Comparison of ENCODE assay signal across 25 mouse cellular contexts in genomic region chr14:29134901-29135300, GRCm38 (mm10).
DNase-seq lines count a peak whose midpoint lies in the region; ATAC-seq and TF ChIP-seq lines count a peak whose summit lies in the region.
"Had no signal": no experiment of that assay in that cellular context is flagged by ENCODE, and none has a peak within 500 bp of the region (broad histone marks: within the 10 kb centered on the region; RNA-seq: fewer than 3 reads in every experiment).

No protein-coding gene starts in this region.

- no peak overlapping the region for H3K4me3 ChIP-seq in embryonic facial prominence, embryonic 13.5 days
- no peak overlapping the region for H3K4me3 ChIP-seq in embryonic facial prominence, embryonic 10.5 days
- H3K4me3 ChIP-seq in lung, postnatal 0 days (ENCODE audit: low read depth, low read length): no peak overlapping the region
- H3K4me3 ChIP-seq in limb, embryonic 10.5 days: no peak overlapping the region
- H3K4me3 ChIP-seq: embryonic facial prominence, embryonic 12.5 days; erythroblast, embryonic 14.5 days; forebrain, embryonic 12.5 days; forebrain, embryonic 15.5 days; heart, adult 2 months; heart, embryonic 10.5 days; heart, embryonic 13.5 days; hindbrain, embryonic 12.5 days; hindbrain, embryonic 15.5 days had no signal

- WGBS in embryonic facial prominence, embryonic 13.5 days: 36% methylated on average over 5 of the region's 5 CpGs
- WGBS in embryonic facial prominence, embryonic 10.5 days: 49% methylated on average over 5 of the region's 5 CpGs
- WGBS in lung, postnatal 0 days: 60% methylated on average over 5 of the region's 5 CpGs
- 37% methylated on average over 5 of the region's 5 CpGs for WGBS in limb, embryonic 10.5 days

- no peak for TF ChIP-seq EP300 in lung, postnatal 0 days (IDR thresholded peaks at IDR 0.05)

- H3K27ac ChIP-seq in embryonic facial prominence, embryonic 13.5 days: peak overlapping the region; percentile 30; the same call in 1 of the 2 replicates
- no peak overlapping the region for H3K27ac ChIP-seq in embryonic facial prominence, embryonic 10.5 days (replicated peaks)
- H3K27ac ChIP-seq in lung, postnatal 0 days (ENCODE audit: low read length): no peak overlapping the region
- peak overlapping the region; percentile 10; the same call in 1 of the 2 replicates for H3K27ac ChIP-seq in limb, embryonic 10.5 days
- H3K27ac ChIP-seq: embryonic facial prominence, embryonic 12.5 days; forebrain, embryonic 12.5 days; forebrain, embryonic 15.5 days; heart, adult 2 months; heart, embryonic 10.5 days; heart, embryonic 13.5 days; hindbrain, embryonic 12.5 days; hindbrain, embryonic 15.5 days had no signal

- ATAC-seq in embryonic facial prominence, embryonic 13.5 days (ENCODE audit: insufficient number of reproducible peaks, insufficient read depth, low FRiP score, low TSS enrichment, low read depth): no peak
- no peak for ATAC-seq in lung, postnatal 0 days
- no peak for ATAC-seq in erythroblast, adult 5-6 weeks (replicated peaks; ENCODE audit: low FRiP score, poor library complexity, severe bottlenecking)
- ATAC-seq: CD4-positive, CD25-positive, alpha-beta regulatory T cell, adult 4 months; forebrain, embryonic 15.5 days had no signal

- H3K27me3 ChIP-seq in embryonic facial prominence, embryonic 13.5 days: no peaks in the 10 kb centered on the region
- H3K27me3 ChIP-seq in embryonic facial prominence, embryonic 10.5 days (replicated peaks; ENCODE audit: low read depth, poor library complexity, severe bottlenecking): no peaks in the 10 kb centered on the region
- H3K27me3 ChIP-seq in lung, postnatal 0 days (replicated peaks; ENCODE audit: insufficient read depth, low read length): no peaks in the 10 kb centered on the region
- no peaks in the 10 kb centered on the region for H3K27me3 ChIP-seq in limb, embryonic 10.5 days (ENCODE audit: low read depth, poor library complexity, severe bottlenecking)
- H3K27me3 ChIP-seq: embryonic facial prominence, embryonic 12.5 days; forebrain, embryonic 12.5 days; forebrain, embryonic 15.5 days; heart, embryonic 13.5 days; hindbrain, embryonic 12.5 days; hindbrain, embryonic 15.5 days had no signal

- TF ChIP-seq CTCF in lung, postnatal 0 days (IDR thresholded peaks at IDR 0.05): no peak

- no peaks in the 10 kb centered on the region for H3K36me3 ChIP-seq in embryonic facial prominence, embryonic 13.5 days
- no peaks in the 10 kb centered on the region for H3K36me3 ChIP-seq in embryonic facial prominence, embryonic 10.5 days (replicated peaks)
- no peaks in the 10 kb centered on the region for H3K36me3 ChIP-seq in lung, postnatal 0 days (ENCODE audit: insufficient read depth, low read length)
- no peaks in the 10 kb centered on the region for H3K36me3 ChIP-seq in limb, embryonic 10.5 days
- H3K36me3 ChIP-seq: embryonic facial prominence, embryonic 12.5 days; forebrain, embryonic 12.5 days; forebrain, embryonic 15.5 days; heart, embryonic 10.5 days; heart, embryonic 13.5 days; hindbrain, embryonic 12.5 days; hindbrain, embryonic 15.5 days had no signal

- DNase-seq in embryonic facial prominence, embryonic 10.5 days (ENCODE audit: low spot score): no peak
- DNase-seq in kidney, postnatal 10 days: peak; percentile 58
- DNase-seq in kidney, adult 11 months: no peak
- DNase-seq in lung, postnatal 0 days (ENCODE audit: low spot score): peak; percentile 8
- no peak for DNase-seq in lung, postnatal 25 days (ENCODE audit: low spot score)
- DNase-seq in limb, embryonic 10.5 days (ENCODE audit: low spot score): no peak
- DNase-seq: adrenal gland, adult 2 months; adrenal gland, postnatal 14 days; cerebellum, adult 11 months; cerebellum, adult 2 months; cerebellum, postnatal 10 days; cerebellum, postnatal 36 days; gastrocnemius, postnatal 25 days; heart, adult 2 months had no signal

- H3K9ac ChIP-seq in embryonic facial prominence, embryonic 13.5 days: no peak overlapping the region
- no peak overlapping the region for H3K9ac ChIP-seq in lung, postnatal 0 days (replicated peaks; ENCODE audit: low read depth)
- H3K9ac ChIP-seq: embryonic facial prominence, embryonic 12.5 days; forebrain, embryonic 12.5 days; forebrain, embryonic 15.5 days; heart, embryonic 13.5 days; hindbrain, embryonic 12.5 days; hindbrain, embryonic 15.5 days had no signal

- no peaks in the 10 kb centered on the region for H3K9me3 ChIP-seq in embryonic facial prominence, embryonic 13.5 days
- no peaks in the 10 kb centered on the region for H3K9me3 ChIP-seq in embryonic facial prominence, embryonic 10.5 days
- H3K9me3 ChIP-seq in lung, postnatal 0 days (ENCODE audit: low read length): no peaks in the 10 kb centered on the region
- no peaks in the 10 kb centered on the region for H3K9me3 ChIP-seq in limb, embryonic 10.5 days (replicated peaks)
- H3K9me3 ChIP-seq: embryonic facial prominence, embryonic 12.5 days; forebrain, embryonic 12.5 days; forebrain, embryonic 15.5 days; heart, embryonic 10.5 days; heart, embryonic 13.5 days; hindbrain, embryonic 12.5 days; hindbrain, embryonic 15.5 days had no signal

- peaks cover 41% of the 10 kb centered on the region for H3K4me1 ChIP-seq in embryonic facial prominence, embryonic 13.5 days
- peaks cover 15% of the 10 kb centered on the region for H3K4me1 ChIP-seq in embryonic facial prominence, embryonic 10.5 days
- peaks cover 4% of the 10 kb centered on the region; the same call in 1 of the 2 replicates for H3K4me1 ChIP-seq in lung, postnatal 0 days (ENCODE audit: insufficient read depth, low read depth, low read length)
- H3K4me1 ChIP-seq in limb, embryonic 10.5 days: peaks cover 23% of the 10 kb centered on the region
- H3K4me1 ChIP-seq: forebrain, embryonic 12.5 days; heart, embryonic 10.5 days; hindbrain, embryonic 12.5 days; hindbrain, embryonic 15.5 days had no signal

- H3K4me2 ChIP-seq in embryonic facial prominence, embryonic 13.5 days: no peak overlapping the region
- no peak overlapping the region for H3K4me2 ChIP-seq in lung, postnatal 0 days (replicated peaks; ENCODE audit: low read depth, low read length)
- H3K4me2 ChIP-seq: embryonic facial prominence, embryonic 12.5 days; forebrain, embryonic 12.5 days; forebrain, embryonic 15.5 days; heart, embryonic 13.5 days; hindbrain, embryonic 12.5 days; hindbrain, embryonic 15.5 days had no signal

Comparison
In these comparisons a context has a peak if more than half of its experiments do, and no peak if none do; other contexts are left out.
1. H3K27ac ChIP-seq: peak in embryonic facial prominence, embryonic 13.5 days (single experiment) and limb, embryonic 10.5 days (single experiment); none in embryonic facial prominence, embryonic 10.5 days (single experiment) and lung, postnatal 0 days (single experiment).
2. DNase-seq: peak in kidney, postnatal 10 days (single experiment) and lung, postnatal 0 days (single experiment); none in embryonic facial prominence, embryonic 10.5 days (single experiment), kidney, adult 11 months (single experiment), lung, postnatal 25 days (single experiment) and limb, embryonic 10.5 days (single experiment).